Mouse (Mus musculus) liver (tissue): ENCODE data around the gene Gm26657.

Experiments used
- DNase-seq: peaks from one replicate; pipeline ENCODE4 v3.0.0-alpha.2; 2020; ENCODE audit warnings: mixed read lengths

Gene Gm26657

DNA sequence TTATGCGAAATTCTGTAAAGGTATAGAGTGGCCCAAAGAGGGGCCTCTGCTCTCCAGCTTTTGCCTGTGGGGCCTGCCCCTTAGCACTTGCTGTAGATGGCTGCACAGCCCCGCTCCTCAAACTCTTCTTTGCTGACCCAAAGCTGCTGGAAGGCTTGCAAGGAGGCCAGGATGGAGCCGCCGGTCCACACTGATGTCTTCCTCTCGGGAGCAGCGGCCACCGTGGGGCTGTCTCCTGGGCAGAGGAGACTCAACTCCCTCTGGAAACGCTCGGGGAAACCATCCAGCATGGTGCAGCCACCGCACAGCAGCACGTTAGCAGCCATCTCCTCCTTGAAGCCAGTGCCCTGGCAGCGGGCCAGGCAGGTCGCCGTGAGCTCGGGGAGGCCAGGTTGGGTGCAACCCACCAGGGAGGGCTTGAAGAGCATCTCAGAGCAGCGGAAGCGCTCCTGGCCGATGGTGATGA, at the start of gene Gm26657:
Gene Gm26657, plus strand, starts transcription at position 51 of the 466 bp plus-strand sequence.
- DNase-seq: no peak

GRCm38 (mm10) chr4:56696401-56696800, 43.5 kb upstream of the Gm26657 start:
- no peak for DNase-seq

GRCm38 (mm10) chr4:56698671-56699070, 41.2 kb upstream of the Gm26657 start:
- no peak for DNase-seq

- DNase-seq: no peak
These were observed 37.6 kb upstream of the Gm26657 start for GRCm38 (mm10) chr4:56702234-56702633.

- no peak for DNase-seq
These were observed 26.7 kb upstream of the Gm26657 start for GRCm38 (mm10) chr4:56713155-56713554.

- DNase-seq: no peak
These were observed 23.1 kb upstream of the Gm26657 start for GRCm38 (mm10) chr4:56716801-56717200.

GRCm38 (mm10) chr4:56717932-56718331, 21.9 kb upstream of the Gm26657 start:
- no peak for DNase-seq

- DNase-seq: no peak
These were observed 21.1 kb upstream of the Gm26657 start for GRCm38 (mm10) chr4:56718573-56719442.

DNA sequence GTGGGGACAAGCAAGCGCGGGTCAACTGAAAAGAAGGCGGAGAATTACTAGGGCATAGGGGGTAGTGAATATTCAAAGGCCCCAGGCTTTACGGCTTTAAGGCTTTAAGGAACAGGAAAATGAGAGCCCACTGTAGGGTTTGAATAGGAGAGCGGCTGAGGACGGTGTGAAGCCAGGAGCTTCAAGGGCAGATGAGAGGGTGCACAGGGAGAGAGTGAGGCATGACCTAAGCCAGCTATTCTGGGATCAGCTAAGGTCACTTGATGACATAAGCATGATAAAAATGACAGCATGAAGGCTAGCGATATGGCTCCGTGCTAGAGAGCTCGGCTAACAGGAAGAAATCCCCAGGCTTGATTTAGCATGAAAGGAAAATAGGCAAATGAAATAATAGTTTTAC, 20.4 kb upstream of the Gm26657 start:
- no peak for DNase-seq

DNA sequence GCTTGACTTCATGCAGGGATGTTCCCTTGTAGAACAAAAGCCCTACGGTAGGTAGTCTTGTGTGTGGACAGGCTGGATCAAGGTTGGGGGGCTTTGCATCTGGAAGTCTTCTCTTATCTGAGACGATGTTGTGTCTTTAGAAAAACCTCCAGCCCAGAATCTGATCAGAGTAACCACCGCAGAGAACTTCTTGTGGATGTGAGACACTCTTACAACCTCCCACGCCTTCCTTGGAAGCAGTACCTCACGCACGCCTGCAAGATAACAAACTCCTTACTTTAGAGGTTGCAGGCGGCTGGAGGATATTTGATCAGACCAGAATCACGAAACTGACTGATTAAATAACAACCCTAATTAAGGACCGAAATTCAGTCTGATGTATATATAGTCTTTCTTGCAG, 19.5 kb upstream of the Gm26657 start:
- no peak for DNase-seq

DNA sequence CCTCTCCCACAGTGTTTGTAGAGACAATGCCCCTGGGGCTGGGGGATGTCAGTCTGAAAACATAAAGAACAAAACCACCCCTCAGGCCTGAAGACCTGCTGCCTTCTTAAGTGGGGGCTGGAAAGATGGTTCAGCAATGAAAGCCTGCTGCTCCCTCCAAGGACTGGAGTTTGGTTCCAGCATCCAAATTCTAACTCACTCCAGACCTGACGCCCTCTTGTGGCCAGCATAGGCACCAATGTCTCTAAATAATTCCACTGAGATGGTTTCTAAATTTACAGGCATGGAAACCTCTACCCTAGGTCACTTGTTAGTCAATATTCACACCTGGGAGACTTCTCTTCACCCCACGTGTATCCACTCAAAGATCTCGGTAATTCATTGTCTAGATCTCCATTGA, 18.4 kb upstream of the Gm26657 start:
- no peak for DNase-seq

- no peak for DNase-seq
These were observed 17.5 kb upstream of the Gm26657 start for GRCm38 (mm10) chr4:56722346-56722745.

DNA sequence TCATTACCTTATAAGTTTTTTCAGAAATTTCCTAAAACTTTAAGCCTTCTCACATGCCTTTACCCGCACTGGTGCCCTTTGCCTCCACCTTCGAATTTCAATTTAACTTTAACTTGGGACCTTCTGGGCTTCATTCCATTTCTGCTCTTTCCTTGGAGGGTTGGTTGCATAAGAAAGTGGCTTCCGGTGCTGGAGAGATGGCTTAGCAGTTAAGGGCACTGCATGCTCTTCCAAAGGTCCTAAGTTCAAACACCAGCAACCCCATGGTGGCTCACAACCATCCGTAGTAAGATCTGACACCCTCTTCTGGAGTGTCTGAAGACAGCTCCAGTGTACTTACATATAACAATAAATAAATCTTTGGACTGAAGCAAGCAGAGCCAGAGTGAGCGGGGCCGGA, 16.6 kb upstream of the Gm26657 start:
- no peak for DNase-seq

DNA sequence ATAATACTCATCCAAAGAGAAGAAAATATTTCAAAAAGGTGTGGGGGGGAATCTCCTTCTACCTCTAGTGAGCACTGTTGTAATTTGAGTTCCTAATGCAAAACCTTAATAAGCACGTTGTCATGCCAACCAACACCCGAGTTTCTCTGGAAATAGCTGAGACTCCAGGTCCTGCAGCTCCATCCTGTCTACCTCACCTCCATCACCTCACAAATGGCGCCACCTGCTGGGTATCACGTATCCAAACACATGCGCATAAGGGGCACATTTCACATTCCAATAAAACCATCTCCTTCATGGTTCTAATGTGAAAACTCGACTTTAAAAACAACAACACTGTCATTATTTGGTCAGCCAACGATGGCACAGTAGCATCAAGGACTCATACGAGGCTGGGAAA, 14.0 kb upstream of the Gm26657 start:
- peak; percentile 20 for DNase-seq

GRCm38 (mm10) chr4:56740611-56741010, 741 bp downstream of the Gm26657 start:
- no peak for DNase-seq

- DNase-seq: no peak
These were observed 1.2 kb downstream of the Gm26657 start, which contains the start of gene Actl7b for GRCm38 (mm10) chr4:56741041-56741493. TSS of gene Actl7b (minus strand) at chr4:56741443.

DNA sequence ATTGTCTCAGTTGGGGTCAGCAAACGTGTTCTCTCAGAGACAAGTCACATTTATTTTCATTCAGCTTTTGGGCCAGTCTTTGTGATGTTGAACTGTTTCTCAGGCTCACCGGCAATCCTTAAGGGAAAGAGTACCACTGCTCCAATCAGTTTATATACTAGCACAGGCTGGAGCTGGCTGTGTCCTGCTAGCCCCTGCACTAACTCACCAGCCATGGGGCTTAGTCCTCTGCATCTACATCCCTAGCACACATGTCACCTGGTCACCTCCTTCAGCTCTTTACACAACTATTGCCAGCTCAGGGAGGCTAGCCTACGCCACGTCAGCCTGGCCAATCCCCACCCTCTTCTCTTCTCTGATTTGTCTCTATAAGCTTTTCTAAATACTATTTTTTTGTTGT, 2.8 kb downstream of the Gm26657 start:
- no peak for DNase-seq

- DNase-seq: no peak
These were observed 3.7 kb downstream of the Gm26657 start, which contains the start of gene Actl7a for GRCm38 (mm10) chr4:56743363-56744195. TSS of gene Actl7a (plus strand) at chr4:56743413.

DNA sequence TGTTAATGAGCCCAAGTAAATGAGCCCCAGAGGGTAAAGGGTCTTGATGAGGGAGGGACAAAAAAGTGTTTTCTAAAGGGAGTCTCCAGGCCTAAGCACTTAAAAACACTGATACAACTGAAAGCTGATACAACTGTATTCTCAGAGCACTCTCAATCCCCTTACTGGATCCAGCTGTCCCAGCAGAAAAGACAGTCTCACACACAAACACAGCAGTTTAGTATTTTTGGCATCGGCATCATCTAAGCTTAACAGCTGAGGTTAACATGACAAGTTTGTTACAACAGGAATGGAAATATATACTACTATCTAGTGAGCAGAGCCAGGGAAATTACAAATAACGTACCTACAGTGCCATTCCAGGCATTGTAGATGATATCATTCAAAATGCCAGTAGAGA, 6.5 kb downstream of the Gm26657 start:
- no peak for DNase-seq

- DNase-seq: no peak
These were observed 7.6 kb downstream of the Gm26657 start for GRCm38 (mm10) chr4:56747456-56747855.

- DNase-seq: no peak
These were observed 16.2 kb downstream of the Gm26657 start for GRCm38 (mm10) chr4:56756021-56756420.

- DNase-seq: peak; percentile 15
These were observed 17.2 kb downstream of the Gm26657 start for GRCm38 (mm10) chr4:56756966-56757600.

GRCm38 (mm10) chr4:56757693-56758092, 17.8 kb downstream of the Gm26657 start:
- no peak for DNase-seq
